Mouse (Mus musculus) liver, embryonic 11.5 days (tissue): ENCODE data around the gene Lekr1. TPM values are rescaled to one million over a fixed set of nuclear protein-coding genes. Genes with fewer than 3 reads are reported as not detected.
A peak's percentile ranks its signal among the peaks of the same experiment; 100 is the strongest.

Experiments
- ATAC-seq: fragments of 200-750 bp; cut with Nextera tagmentation; replicated peaks from 2 replicates; pipeline ENCODE4 v1.8.0; 2017; ENCODE audit warnings: moderate number of reproducible peaks, mild to moderate bottlenecking, moderate TSS enrichment, moderate library complexity; ENCODE audit not compliant: low FRiP score
- DNase-seq: peaks from one replicate; pipeline ENCODE4 v3.0.0-alpha.2; 2017; ENCODE audit warnings: low spot score
- H3K27ac ChIP-seq: fragments of 300-500 bp; sonication (generic); 2 replicates; pipeline ENCODE4 v1.5.1; 2014; ENCODE audit warnings: mild to moderate bottlenecking, low read depth, low read length, control low read depth
- H3K27me3 ChIP-seq: fragments of 300-500 bp; sonication (generic); replicated peaks from 2 replicates; pipeline ENCODE4 v1.6.1; 2014; ENCODE audit warnings: low read length, mixed read lengths; ENCODE audit not compliant: control insufficient read depth, insufficient read depth
- H3K36me3 ChIP-seq: fragments of 300-500 bp; sonication (generic); 2 replicates; pipeline ENCODE4 v1.6.1; 2014; ENCODE audit warnings: mild to moderate bottlenecking, low read length, moderate library complexity, mixed read lengths; ENCODE audit not compliant: control insufficient read depth, insufficient read depth
- H3K4me1 ChIP-seq: fragments of 300-500 bp; sonication (generic); replicated peaks from 2 replicates; pipeline ENCODE4 v1.6.1; 2014; ENCODE audit warnings: low read length, mixed read lengths; ENCODE audit not compliant: control insufficient read depth, insufficient read depth
- H3K4me2 ChIP-seq: fragments of 300-500 bp; sonication (generic); 2 replicates; pipeline ENCODE4 v1.6.1; 2014; ENCODE audit warnings: mild to moderate bottlenecking, control low read depth, moderate library complexity
- H3K4me3 ChIP-seq: fragments of 300-500 bp; sonication (generic); 2 replicates; pipeline ENCODE4 v1.5.1; 2014; ENCODE audit warnings: low read depth, low read length, control low read depth
- H3K9ac ChIP-seq: fragments of 300-500 bp; sonication (generic); 2 replicates; pipeline ENCODE4 v1.6.1; 2014; ENCODE audit warnings: low read depth, low read length, control low read depth
- H3K9me3 ChIP-seq: fragments of 300-500 bp; sonication (generic); 2 replicates; pipeline ENCODE4 v1.6.1; 2016; ENCODE audit warnings: low read length, inconsistent platforms, mixed read lengths; ENCODE audit not compliant: control insufficient read depth
- WGBS: fragments of 180-500 bp; shearing (Covaris S2); extraction: QIAGEN DNeasy Blood & Tissue Kit; methylation state at CpG from one replicate; pipeline ENCODE4 v1.1.7; 2014; 5-methylcytosine and 5-hydroxymethylcytosine counted together
- polyA plus RNA-seq: library from polyadenylated mRNA; unstranded; fragments of >200 nt; fragmentation: Nextera tagmentation; extraction: Ambion mirVana; gene quantifications from 2 replicates; pipeline ENCODE4 v1.2.1, GENCODE M21; 2014

The Lekr1 gene
- 3.7 and 4.8 TPM in 2 replicates for polyA plus RNA-seq

DNA sequence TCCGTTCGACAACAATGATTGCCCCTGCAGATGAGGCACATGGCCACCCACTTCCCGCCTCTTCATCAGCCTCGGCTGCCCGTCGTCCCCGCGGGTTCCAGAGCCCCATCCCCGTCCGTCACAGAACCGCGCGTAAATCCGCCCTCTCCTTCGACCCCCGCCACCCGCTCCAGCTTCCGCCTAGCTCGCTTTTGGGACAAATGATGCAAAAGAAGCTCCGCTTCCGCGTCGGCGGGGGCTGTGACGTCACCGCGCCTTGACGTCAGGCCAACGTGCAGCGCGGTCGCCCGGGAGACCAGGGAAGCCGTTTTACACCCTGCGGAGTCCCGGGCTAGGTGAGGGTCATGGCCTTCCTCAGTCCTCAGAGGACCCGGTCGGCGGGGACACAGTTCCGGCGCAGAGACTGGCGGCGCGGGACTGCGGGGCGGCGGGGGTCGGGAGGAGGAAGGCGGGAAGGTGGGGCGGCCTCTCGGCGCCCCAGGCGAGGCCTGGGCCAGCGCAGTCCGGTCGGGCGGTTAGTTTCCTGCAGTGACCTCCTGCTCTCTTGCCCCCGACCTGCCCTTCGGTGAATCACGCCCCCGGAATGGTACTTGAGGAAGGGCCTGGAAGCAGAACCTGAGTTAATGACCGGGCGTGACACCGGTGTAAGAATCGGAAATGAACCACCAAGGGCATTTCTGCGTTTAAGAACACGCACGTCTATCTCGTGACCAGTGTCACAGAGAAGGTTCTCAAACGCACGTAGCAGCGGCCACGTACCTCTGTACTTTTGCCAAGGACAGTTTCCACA, at the start of gene Lekr1:
TSS of gene Lekr1 (plus strand) at position 252 of the 790 bp plus-strand sequence.
- no peaks in the 10 kb centered on the region; the same call in 1 of the 2 replicates for H3K4me1 ChIP-seq

GRCm38 (mm10) chr3:65617507-65617906, 48.5 kb upstream of the Lekr1 start:
- ATAC-seq = peak; percentile 47; the same call in 1 of the 2 replicates
- no peak overlapping the region for H3K9ac ChIP-seq
- whole genome bisulfite sequencing = 52% methylated on average over 5 of the region's 5 CpGs

More for the DNA sequence above, at the start of gene Lekr1:
- H3K9ac ChIP-seq = peak within 1 kb of the TSS; percentile 69
- H3K4me3 ChIP-seq = peak within 1 kb of the TSS; percentile 56
- WGBS = 3% methylated on average over 72 of the region's 73 CpGs
- no peaks in the 10 kb centered on the region for H3K36me3 ChIP-seq
- no peaks in the 10 kb centered on the region for H3K27me3 ChIP-seq
- no peak within 1 kb of the TSS for H3K27ac ChIP-seq
- no peaks in the 10 kb centered on the region for H3K9me3 ChIP-seq
- H3K4me2 ChIP-seq = peak within 1 kb of the TSS; percentile 78
- peak; percentile 93 for ATAC-seq
- peak; percentile 87 for DNase-seq

GRCm38 (mm10) chr3:65619340-65619739, 46.7 kb upstream of the Lekr1 start:
- DNase-seq (no peak), ATAC-seq (no peak)
- no peaks in the 10 kb centered on the region for H3K9me3 ChIP-seq
- no peaks in the 10 kb centered on the region for H3K27me3 ChIP-seq
- H3K27ac ChIP-seq = no peak overlapping the region
- H3K4me1 ChIP-seq = no peaks in the 10 kb centered on the region
- no peak overlapping the region for H3K9ac ChIP-seq
- 82% methylated on average over 4 of the region's 4 CpGs for WGBS
- H3K36me3 ChIP-seq = no peaks in the 10 kb centered on the region
- H3K4me3 ChIP-seq = no peak overlapping the region
- no peak overlapping the region for H3K4me2 ChIP-seq

More at GRCm38 (mm10) chr3:65617507-65617906, 48.5 kb upstream of the Lekr1 start:
- Histone ChIP-seq H3K4me3 (no peak overlapping the region), H3K36me3 (no peaks in the 10 kb centered on the region), H3K27ac (no peak overlapping the region), H3K9me3 (no peaks in the 10 kb centered on the region), H3K4me2 (no peak overlapping the region), H3K4me1 (no peaks in the 10 kb centered on the region), H3K27me3 (no peaks in the 10 kb centered on the region)
- no peak for DNase-seq

DNA sequence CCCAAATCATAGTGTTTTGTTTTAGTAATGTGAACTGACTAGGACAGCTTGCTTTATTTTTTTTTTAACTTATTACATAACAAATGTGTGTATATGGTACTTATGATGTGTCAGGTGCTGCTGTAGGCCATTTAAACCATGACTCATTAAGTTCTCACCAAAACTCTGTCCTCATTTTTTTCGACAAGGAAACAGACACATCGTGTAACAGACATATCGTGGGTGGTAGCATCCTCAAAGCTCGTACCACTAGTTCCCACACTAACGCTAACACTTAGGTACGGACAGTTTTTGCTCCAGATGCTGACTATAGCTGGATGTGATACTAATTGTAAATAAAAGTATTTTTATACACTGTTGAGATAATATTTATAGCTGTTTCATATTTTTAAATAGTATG, 43.0 kb upstream of the Lekr1 start:
- Histone ChIP-seq H3K27me3 (no peaks in the 10 kb centered on the region), H3K4me1 (no peaks in the 10 kb centered on the region), H3K27ac (no peak overlapping the region), H3K4me2 (no peak overlapping the region), H3K4me3 (no peak overlapping the region), H3K9me3 (no peaks in the 10 kb centered on the region), H3K9ac (no peak overlapping the region), H3K36me3 (no peaks in the 10 kb centered on the region)
- no peak for ATAC-seq
- WGBS = 88% methylated on average over 6 of the region's 6 CpGs
- no peak for DNase-seq

- H3K9me3 ChIP-seq = no peaks in the 10 kb centered on the region
- DNase-seq (no peak), ATAC-seq (no peak)
- no peak overlapping the region for H3K4me3 ChIP-seq
- no peak overlapping the region for H3K27ac ChIP-seq
- H3K36me3 ChIP-seq = no peaks in the 10 kb centered on the region
- no peak overlapping the region for H3K9ac ChIP-seq
- 72% methylated on average over 8 of the region's 8 CpGs for WGBS
- H3K4me2 ChIP-seq = no peak overlapping the region
- no peaks in the 10 kb centered on the region for H3K27me3 ChIP-seq
- no peaks in the 10 kb centered on the region for H3K4me1 ChIP-seq
These were observed 40.3 kb upstream of the Lekr1 start for GRCm38 (mm10) chr3:65625496-65626289.

DNA sequence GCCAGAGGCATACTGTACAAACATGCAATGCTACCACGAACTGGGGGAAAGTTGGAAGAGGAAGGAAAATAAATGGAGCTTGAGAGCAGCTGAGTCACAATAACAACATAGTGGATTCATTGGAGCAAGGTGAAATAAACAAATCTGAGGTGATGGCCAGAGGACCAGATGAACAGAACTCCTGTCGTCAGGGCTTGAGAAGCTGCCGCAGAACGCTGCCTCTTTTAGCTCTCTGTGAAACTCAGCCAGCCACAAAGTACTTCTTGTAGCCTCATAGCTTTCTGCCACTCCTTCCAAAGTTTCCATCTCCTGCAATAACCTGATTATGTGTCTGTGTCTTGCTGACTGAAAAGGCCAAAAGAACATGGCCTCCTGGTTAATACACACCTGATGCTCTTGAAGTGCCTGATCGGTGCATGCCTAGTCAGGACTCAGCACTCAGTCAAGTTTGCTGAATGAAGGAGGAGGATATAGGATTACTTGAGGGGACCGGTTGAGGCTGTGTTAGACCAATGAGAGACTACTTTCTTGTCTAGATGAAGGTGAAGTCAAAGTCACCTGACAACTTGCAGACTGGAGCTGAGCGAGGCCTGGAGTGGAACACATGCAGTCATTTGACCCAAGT, 39.6 kb upstream of the Lekr1 start:
- no peaks in the 10 kb centered on the region for H3K27me3 ChIP-seq
- no peaks in the 10 kb centered on the region for H3K36me3 ChIP-seq
- no peaks in the 10 kb centered on the region for H3K9me3 ChIP-seq
- no peaks in the 10 kb centered on the region for H3K4me1 ChIP-seq
- no peak overlapping the region for H3K9ac ChIP-seq
- DNase-seq (no peak), ATAC-seq (no peak)
- no peak overlapping the region for H3K4me3 ChIP-seq
- 84% methylated on average over 7 of the region's 7 CpGs for WGBS
- H3K27ac ChIP-seq = no peak overlapping the region
- no peak overlapping the region for H3K4me2 ChIP-seq

GRCm38 (mm10) chr3:65627021-65627706, 38.9 kb upstream of the Lekr1 start:
- Histone ChIP-seq H3K27ac (no peak overlapping the region), H3K4me2 (no peak overlapping the region), H3K9me3 (no peaks in the 10 kb centered on the region), H3K4me1 (no peaks in the 10 kb centered on the region), H3K9ac (no peak overlapping the region), H3K36me3 (no peaks in the 10 kb centered on the region), H3K4me3 (no peak overlapping the region), H3K27me3 (no peaks in the 10 kb centered on the region)
- no peak for ATAC-seq
- WGBS = 81% methylated on average over 6 of the region's 6 CpGs
- no peak for DNase-seq

DNA sequence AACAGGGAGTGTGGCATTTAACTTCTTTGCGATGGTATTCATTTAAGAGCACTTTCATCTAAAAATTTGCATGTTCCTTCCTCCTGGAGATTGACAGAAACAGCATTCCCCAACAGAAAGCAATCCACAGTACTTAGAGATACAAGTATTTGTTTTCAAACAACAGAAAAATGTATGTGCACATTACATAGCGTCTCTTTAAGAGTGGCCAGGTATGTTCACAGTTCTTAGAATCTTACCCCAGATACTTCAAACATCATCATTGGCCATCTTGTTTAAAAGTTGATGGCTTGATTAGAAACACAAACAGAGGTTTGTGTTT, 38.4 kb upstream of the Lekr1 start:
- Histone ChIP-seq H3K27ac (no peak overlapping the region), H3K9ac (no peak overlapping the region), H3K4me1 (no peaks in the 10 kb centered on the region)

More for the DNA sequence above, 38.4 kb upstream of the Lekr1 start:
- ATAC-seq = no peak
- H3K4me3 ChIP-seq = no peak overlapping the region
- H3K27me3 ChIP-seq = no peaks in the 10 kb centered on the region
- no peaks in the 10 kb centered on the region for H3K36me3 ChIP-seq
- DNase-seq = no peak
- WGBS = 90% methylated on average over 2 of the region's 2 CpGs
- H3K9me3 ChIP-seq = no peaks in the 10 kb centered on the region
- no peak overlapping the region for H3K4me2 ChIP-seq
